Mouse (Mus musculus): Measurements from ENCODE around the gene Peak1.

- TF ChIP-seq RAD21 (IDR thresholded peaks at IDR 0.05; ENCODE audit: low read depth, low read length) = no peak
- TF ChIP-seq POLR2AphosphoS5 (IDR thresholded peaks at IDR 0.05; ENCODE audit: borderline replicate concordance, low read depth, low read length) = no peak
- TF ChIP-seq POLR2A (IDR thresholded peaks at IDR 0.05; ENCODE audit: control insufficient read depth in 1 of 2, insufficient read depth in 1 of 2, low read depth in 1 of 2, low read length in 2 of 2, poor library complexity in 1 of 2) = no peak
- no peak for TF ChIP-seq TCF12 (IDR thresholded peaks at IDR 0.05; ENCODE audit: low read depth, low read length)
- no peak for TF ChIP-seq ZKSCAN1 (IDR thresholded peaks at IDR 0.05; ENCODE audit: low read depth, low read length)
Measured at GRCm38 (mm10) chr9:56325725-56326124, 92.1 kb downstream of the Peak1 start.

Data from MEL (cell line).